Mouse (Mus musculus) bone marrow, adult 2 months (tissue): Measurements from ENCODE around the gene Epha1.

Source experiments
- CTCF ChIP-seq: fragments of 200-500 bp; IDR thresholded peaks from 2 replicates; pipeline ENCODE4 v1.5.1; 2011; ENCODE audit warnings: low read length, control low read depth; ENCODE audit not compliant: control insufficient read depth, insufficient read depth
- POLR2A ChIP-seq: fragments of 200-500 bp; IDR thresholded peaks from 2 replicates; pipeline ENCODE4 v1.6.1; 2011; ENCODE audit warnings: low read depth, mild to moderate bottlenecking, control low read depth, low read length, borderline replicate concordance; ENCODE audit not compliant: control insufficient read depth

DNA sequence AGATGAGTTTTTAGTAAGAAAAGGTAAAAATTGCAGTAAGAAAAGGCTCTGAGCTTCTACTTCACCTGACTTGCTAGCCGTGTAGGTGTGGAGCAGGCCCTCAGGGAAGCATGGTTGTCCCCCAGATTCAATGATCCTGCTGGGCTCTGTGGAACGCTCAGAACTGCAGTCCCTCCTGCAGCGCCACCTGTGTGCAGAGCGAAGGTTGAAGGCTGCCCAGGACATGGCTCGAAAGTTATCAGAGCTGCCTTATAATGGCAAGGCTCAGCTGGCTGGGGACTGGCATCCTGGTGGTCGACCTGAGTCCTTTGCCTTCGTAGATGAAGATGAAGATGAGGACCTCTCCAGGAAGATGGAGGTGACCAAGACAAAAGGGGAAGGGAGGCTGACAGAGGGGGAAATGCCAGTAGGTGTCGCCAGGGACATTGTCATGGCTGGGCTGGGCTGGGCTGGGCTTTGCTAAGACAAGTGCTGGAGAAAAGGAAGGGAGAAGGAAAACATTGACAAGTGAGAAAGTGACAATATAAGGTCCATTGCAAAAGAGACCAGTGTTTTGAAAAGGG, 63.2 kb downstream of the Epha1 start:
- TF ChIP-seq CTCF, result peak; percentile 28; the same call in 1 of the 2 replicates
- TF ChIP-seq POLR2A, result no peak
